Mouse (Mus musculus) heart, adult 2 months (tissue): ENCODE results near the gene Elovl6. TPM values are rescaled to one million over a fixed set of nuclear protein-coding genes. Genes with fewer than 3 reads are reported as not detected.

Source experiments
- DNase-seq, 2 experiments: peaks; one replicate each; pipeline ENCODE4 v3.0.0; 2021
- H3K27ac ChIP-seq: fragments of 200-600 bp; 2 replicates; pipeline ENCODE4 v1.8.1; 2022
- H3K27me3 ChIP-seq: fragments of 200-500 bp; 2 replicates; pipeline ENCODE4 v1.6.1; 2012; ENCODE audit warnings: mild to moderate bottlenecking, low read length, inconsistent platforms, mixed read lengths; ENCODE audit not compliant: control insufficient read depth, insufficient read depth
- H3K36me3 ChIP-seq: fragments of 200-500 bp; 2 replicates; pipeline ENCODE4 v1.6.1; 2012; ENCODE audit warnings: low read length, inconsistent platforms; ENCODE audit not compliant: control insufficient read depth, insufficient read depth
- H3K4me1 ChIP-seq: fragments of 200-500 bp; 2 replicates; pipeline ENCODE4 v1.6.1; 2011; ENCODE audit warnings: low read length; ENCODE audit not compliant: control insufficient read depth, insufficient read depth
- H3K4me3 ChIP-seq: fragments of 200-600 bp; 2 replicates; pipeline ENCODE4 v1.8.1; 2022
- H3K79me2 ChIP-seq: fragments of 200-500 bp; replicated peaks from 2 replicates; pipeline ENCODE4 v1.6.1; 2012; ENCODE audit warnings: mild to moderate bottlenecking, inconsistent platforms, low read length, moderate library complexity, mixed read lengths; ENCODE audit not compliant: control insufficient read depth, insufficient read depth
- H3K9ac ChIP-seq: fragments of 200-500 bp; 2 replicates; pipeline ENCODE4 v1.6.1; 2012; ENCODE audit warnings: low read depth, mild to moderate bottlenecking, control low read depth, inconsistent platforms, low read length, mixed read lengths
- CTCF ChIP-seq: fragments of 200-600 bp; IDR thresholded peaks from 2 replicates; pipeline ENCODE4 v1.8.1; 2022; ENCODE audit warnings: antibody characterized with exemption, mild to moderate bottlenecking, moderate library complexity
- EP300 ChIP-seq: fragments of 200-500 bp; IDR thresholded peaks from 2 replicates; pipeline ENCODE4 v1.6.1; 2011; ENCODE audit warnings: low read depth, low read length, control low read depth; ENCODE audit not compliant: insufficient read depth
- POLR2A ChIP-seq: fragments of 200-500 bp; IDR thresholded peaks from 2 replicates; pipeline ENCODE4 v1.6.1; 2011; ENCODE audit warnings: mild to moderate bottlenecking, low read depth, low read length, control low read depth; ENCODE audit not compliant: insufficient read depth
- WGBS: fragments of 180-500 bp; shearing (Covaris S2); methylation state at CpG from one replicate; pipeline ENCODE4 v1.1.7; 2018; 5-methylcytosine and 5-hydroxymethylcytosine counted together
- intact Hi-C: fragments of 180-260 bp; cut with DNase I; formaldehyde crosslinking; loops from one replicate; pipeline ENCODE4 v1.15.1; 2025
- polyA plus RNA-seq: library from polyadenylated mRNA; depleted of rRNA; stranded (reverse); fragments of >200 nt; gene quantifications from 2 replicates; pipeline ENCODE4 v1.2.3, GENCODE M21; 2012
- total RNA-seq, 2 experiments: library from RNA; stranded (reverse); gene quantifications; 2 replicates each; pipeline ENCODE4 v1.2.3; 2021

Elovl6 gene
- total and polyA plus RNA-seq, 3 experiments = 1.3 to 19.8 (median 1.7) TPM

- Histone ChIP-seq H3K4me1 (0 out of 2 replicates have a peak, but pooled peaks cover 1% of the 10 kb centered on the region), H3K4me3 (no peak overlapping the region), H3K27ac (no peak overlapping the region), H3K36me3 (no peaks in the 10 kb centered on the region), H3K9ac (no peak overlapping the region), H3K79me2 (no peaks in the 10 kb centered on the region), H3K27me3 (no peaks in the 10 kb centered on the region)
- TF ChIP-seq EP300 (no peak), CTCF (no peak)
- intact Hi-C loops = loop anchor here (5.0 to 10.0 kb wide), 3 partner anchors 97 to 299 kb away; partner anchors contain the start of genes Cfi and Gar1
- WGBS = 75% methylated on average over 6 of the region's 6 CpGs
- no peak for DNase-seq
Observed at GRCm38 (mm10) chr3:129535444-129535843, 3.3 kb downstream of the Elovl6 start.

- WGBS = 2% methylated on average over 11 of the region's 11 CpGs
- no peaks in the 10 kb centered on the region for H3K36me3 ChIP-seq
- H3K4me1 ChIP-seq = 0 out of 2 replicates have a peak, but pooled peaks cover 1% of the 10 kb centered on the region
- DNase-seq = peak; percentile 74 to 84
- no peak overlapping the region for H3K4me3 ChIP-seq
- peak overlapping the region; percentile 33 for H3K9ac ChIP-seq
- no peak overlapping the region for H3K27ac ChIP-seq
- intact Hi-C loops = loop anchor here (5.0 to 10.0 kb wide), 3 partner anchors 96 to 299 kb away; partner anchors contain the start of genes Cfi and Gar1
- H3K79me2 ChIP-seq = no peaks in the 10 kb centered on the region
- H3K27me3 ChIP-seq = no peaks in the 10 kb centered on the region
- TF ChIP-seq POLR2A (peak; percentile 59), EP300 (no peak)
Observed at GRCm38 (mm10) chr3:129536109-129536508, 4.0 kb downstream of the Elovl6 start.

GRCm38 (mm10) chr3:129537954-129538353 lies 5.8 kb downstream of the Elovl6 start:
- WGBS = 93% methylated on average over 5 of the region's 5 CpGs
- Histone ChIP-seq H3K4me1 (no peaks in the 10 kb centered on the region), H3K27ac (no peak overlapping the region), H3K79me2 (no peaks in the 10 kb centered on the region), H3K9ac (no peak overlapping the region), H3K4me3 (no peak overlapping the region), H3K27me3 (no peaks in the 10 kb centered on the region), H3K36me3 (no peaks in the 10 kb centered on the region)
- no peak for DNase-seq
- intact Hi-C loops = loop anchor here (5.0 to 10.0 kb wide), 3 partner anchors 94 to 297 kb away; partner anchors contain the start of genes Cfi and Gar1
- TF ChIP-seq EP300 (no peak), POLR2A (no peak)

- TF ChIP-seq POLR2A (no peak), EP300 (no peak), CTCF (no peak)
- no peak overlapping the region for H3K9ac ChIP-seq
- H3K27me3 ChIP-seq = peaks cover 2% of the 10 kb centered on the region; the same call in 1 of the 2 replicates
- H3K79me2 ChIP-seq = no peaks in the 10 kb centered on the region
- no peak for DNase-seq
- H3K36me3 ChIP-seq = no peaks in the 10 kb centered on the region
- no peak overlapping the region for H3K27ac ChIP-seq
- intact Hi-C loops = no loop called here
- no peak overlapping the region for H3K4me3 ChIP-seq
- H3K4me1 ChIP-seq = no peaks in the 10 kb centered on the region
- 99% methylated on average over 2 of the region's 2 CpGs for WGBS
Observed at GRCm38 (mm10) chr3:129540882-129541281, 8.7 kb downstream of the Elovl6 start.

GRCm38 (mm10) chr3:129541456-129541855 lies 9.3 kb downstream of the Elovl6 start:
- WGBS = 97% methylated on average over 11 of the region's 11 CpGs
- H3K9ac ChIP-seq = no peak overlapping the region

GRCm38 (mm10) chr3:129543376-129543775 lies 11.2 kb downstream of the Elovl6 start:
- no peak for DNase-seq
- 91% methylated on average over 3 of the region's 3 CpGs for WGBS
- TF ChIP-seq CTCF (no peak), POLR2A (no peak), EP300 (no peak)

More at GRCm38 (mm10) chr3:129541456-129541855, 9.3 kb downstream of the Elovl6 start:
- Histone ChIP-seq H3K27me3 (peaks cover 2% of the 10 kb centered on the region; the same call in 1 of the 2 replicates), H3K27ac (no peak overlapping the region), H3K4me1 (no peaks in the 10 kb centered on the region), H3K79me2 (no peaks in the 10 kb centered on the region), H3K36me3 (no peaks in the 10 kb centered on the region), H3K4me3 (no peak overlapping the region)
- no peak for DNase-seq
- intact Hi-C loops = no loop called here
- TF ChIP-seq EP300 (no peak), POLR2A (no peak), CTCF (no peak)

More at GRCm38 (mm10) chr3:129543376-129543775, 11.2 kb downstream of the Elovl6 start:
- Histone ChIP-seq H3K36me3 (no peaks in the 10 kb centered on the region), H3K4me3 (no peak overlapping the region), H3K79me2 (no peaks in the 10 kb centered on the region), H3K4me1 (no peaks in the 10 kb centered on the region), H3K27ac (no peak overlapping the region), H3K9ac (no peak overlapping the region), H3K27me3 (peaks cover 2% of the 10 kb centered on the region; the same call in 1 of the 2 replicates)
- intact Hi-C loops = no loop called here
